In genomic region chr9:29761511-29761910, GRCm38 (mm10) we compare ENCODE assay signal across 15 mouse cellular contexts.
"Had no signal": no experiment of that assay in that cellular context is flagged by ENCODE, and none has a peak within 500 bp of the region (broad histone marks: within the 10 kb centered on the region; RNA-seq: fewer than 3 reads in every experiment).

No protein-coding gene starts in this region.

- H3K4me2 ChIP-seq: limb, embryonic 15.5 days; liver, embryonic 12.5 days; lung, embryonic 14.5 days; neural tube, embryonic 12.5 days; stomach, embryonic 15.5 days had no signal

- H3K36me3 ChIP-seq: limb, embryonic 15.5 days; liver, embryonic 12.5 days; neural tube, embryonic 12.5 days; stomach, embryonic 15.5 days had no signal

- DNase-seq: kidney, adult 18-20 months; kidney, postnatal 10 days; kidney, postnatal 4 days; lung, postnatal 10 days; lung, postnatal 4 days; right cerebral cortex, postnatal 14 days; thymus, adult 2 months; thymus, postnatal 25 days had no signal

- H3K27ac ChIP-seq: layer of hippocampus, adult 2 months; limb, embryonic 15.5 days; liver, embryonic 12.5 days; neural tube, embryonic 12.5 days; stomach, embryonic 15.5 days had no signal

- H3K4me1 ChIP-seq: limb, embryonic 15.5 days; liver, embryonic 12.5 days; stomach, embryonic 15.5 days had no signal

- H3K9me3 ChIP-seq: limb, embryonic 15.5 days; liver, embryonic 12.5 days; neural tube, embryonic 12.5 days; stomach, embryonic 15.5 days had no signal

- H3K4me3 ChIP-seq: layer of hippocampus, adult 2 months; limb, embryonic 15.5 days; liver, embryonic 12.5 days; myocyte; neural tube, embryonic 12.5 days; stomach, embryonic 15.5 days had no signal

- H3K9ac ChIP-seq: limb, embryonic 15.5 days; liver, embryonic 12.5 days; lung, embryonic 14.5 days; neural tube, embryonic 12.5 days; stomach, embryonic 15.5 days had no signal

- ATAC-seq: liver, embryonic 12.5 days had no signal

- H3K27me3 ChIP-seq: liver, embryonic 12.5 days; neural tube, embryonic 12.5 days; stomach, embryonic 15.5 days had no signal
